Comparison of ENCODE assay signal across 12 mouse cellular contexts in the genomic region with DNA sequence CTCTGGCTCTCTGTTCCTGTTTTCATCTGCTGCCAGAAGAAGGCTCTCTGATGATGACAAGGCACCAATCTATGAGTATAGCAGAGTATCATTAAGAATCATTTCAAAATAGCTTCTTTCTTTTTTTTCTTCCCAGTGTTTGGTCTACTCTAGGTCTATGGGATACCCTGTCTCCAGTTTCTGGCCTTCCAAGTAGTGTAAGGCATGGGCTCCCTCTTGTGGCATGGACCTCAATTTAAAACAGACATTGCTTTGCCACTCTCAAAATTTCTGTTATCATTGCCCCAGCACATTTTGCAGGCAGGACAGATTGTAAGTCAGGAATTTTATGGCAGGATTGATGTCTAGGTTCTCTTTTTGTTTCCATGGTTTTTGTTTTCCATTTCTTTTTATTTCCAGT.
DNase-seq lines count a peak whose midpoint lies in the region; ATAC-seq lines count a peak whose summit lies in the region.
"Had no signal": no experiment of that assay in that cellular context is flagged by ENCODE, and none has a peak within 500 bp of the region (broad histone marks: within the 10 kb centered on the region; RNA-seq: fewer than 3 reads in every experiment).

No protein-coding gene starts in this region.

- H3K9me3 ChIP-seq in heart, embryonic 11.5 days (replicated peaks; ENCODE audit: control insufficient read depth, low read length) = no peaks in the 10 kb centered on the region
- no peaks in the 10 kb centered on the region for H3K9me3 ChIP-seq in forebrain, embryonic 14.5 days (replicated peaks; ENCODE audit: control insufficient read depth, low read length)
- H3K9me3 ChIP-seq: G1E; liver, embryonic 13.5 days; stomach, embryonic 15.5 days had no signal

- no peaks in the 10 kb centered on the region for H3K4me1 ChIP-seq in heart, embryonic 11.5 days (ENCODE audit: control insufficient read depth, insufficient read depth, low read length)
- H3K4me1 ChIP-seq in forebrain, embryonic 14.5 days (ENCODE audit: control insufficient read depth, insufficient read depth, low read length) = no peaks in the 10 kb centered on the region
- H3K4me1 ChIP-seq: liver, embryonic 13.5 days; stomach, embryonic 15.5 days had no signal

- H3K4me2 ChIP-seq in heart, embryonic 11.5 days = no peak overlapping the region
- no peak overlapping the region for H3K4me2 ChIP-seq in forebrain, embryonic 14.5 days (ENCODE audit: low read length)
- H3K4me2 ChIP-seq: liver, embryonic 13.5 days; stomach, embryonic 15.5 days had no signal

- peak; percentile 1 to 6 for DNase-seq in heart, postnatal 14 days
- DNase-seq in urinary bladder, postnatal 25 days (ENCODE audit: low spot score) = peak; percentile 6
- DNase-seq in urinary bladder, postnatal 10 days (ENCODE audit: low spot score) = no peak
- peak; percentile 73 for DNase-seq in forebrain, embryonic 14.5 days (ENCODE audit: low spot score)
- DNase-seq in left cerebral cortex, postnatal 25 days (ENCODE audit: low spot score in 2 of 2) = peak; percentile 12 to 58
- DNase-seq in spleen, adult 12 weeks (ENCODE audit: low spot score) = no peak
- DNase-seq in natural killer cell, adult 2 months (ENCODE audit: low spot score in 2 of 2) = no peak
- DNase-seq: liver, embryonic 13.5 days had no signal

- no peak for ATAC-seq in heart, embryonic 11.5 days (replicated peaks; ENCODE audit: insufficient number of reproducible peaks, low FRiP score, low TSS enrichment)
- peak; percentile 32; the same call in 1 of the 2 replicates for ATAC-seq in forebrain, embryonic 14.5 days

- no peaks in the 10 kb centered on the region for H3K36me3 ChIP-seq in heart, embryonic 11.5 days (ENCODE audit: control insufficient read depth, insufficient read depth, low read length)
- H3K36me3 ChIP-seq in forebrain, embryonic 14.5 days (ENCODE audit: control insufficient read depth, insufficient read depth, low read length) = no peaks in the 10 kb centered on the region
- H3K36me3 ChIP-seq: G1E; liver, embryonic 13.5 days; stomach, embryonic 15.5 days had no signal

- intact Hi-C loops in heart, postnatal 14 days (cut with DNase I) = loop anchor here (2.0 kb wide), 1 partner anchor 943 kb away; no protein-coding TSS in a partner anchor
- intact Hi-C loops in left cerebral cortex, postnatal 25 days (cut with DNase I) = loop anchor here (5.0 kb wide), 3 partner anchors 939 to 1029 kb away; no protein-coding TSS in a partner anchor

- H3K4me3 ChIP-seq in heart, embryonic 11.5 days (ENCODE audit: low read depth, low read length) = no peak overlapping the region
- no peak overlapping the region for H3K4me3 ChIP-seq in forebrain, embryonic 14.5 days (ENCODE audit: low read depth, low read length)
- H3K4me3 ChIP-seq: erythroblast, embryonic 14.5 days; liver, embryonic 13.5 days; stomach, embryonic 15.5 days had no signal

- no peak overlapping the region for H3K27ac ChIP-seq in heart, embryonic 11.5 days (ENCODE audit: low read depth, low read length)
- no peak overlapping the region for H3K27ac ChIP-seq in forebrain, embryonic 14.5 days (ENCODE audit: low read depth, low read length)
- H3K27ac ChIP-seq: liver, embryonic 13.5 days; stomach, embryonic 15.5 days had no signal

- H3K27me3 ChIP-seq in heart, embryonic 11.5 days (ENCODE audit: control insufficient read depth, insufficient read depth, low read length) = no peaks in the 10 kb centered on the region
- H3K27me3 ChIP-seq in forebrain, embryonic 14.5 days (replicated peaks; ENCODE audit: control insufficient read depth, insufficient read depth, low read length) = no peaks in the 10 kb centered on the region
- H3K27me3 ChIP-seq: liver, embryonic 13.5 days; stomach, embryonic 15.5 days had no signal

- no peak overlapping the region for H3K9ac ChIP-seq in heart, embryonic 11.5 days (ENCODE audit: low read depth, low read length)
- H3K9ac ChIP-seq in forebrain, embryonic 14.5 days (ENCODE audit: low read length) = no peak overlapping the region
- H3K9ac ChIP-seq: liver, embryonic 13.5 days; stomach, embryonic 15.5 days had no signal

Comparison
In these comparisons a context has a peak if more than half of its experiments do, and no peak if none do; other contexts are left out.
1. DNase-seq: peak in heart, postnatal 14 days (2 of 2), urinary bladder, postnatal 25 days (single experiment), forebrain, embryonic 14.5 days (single experiment) and left cerebral cortex, postnatal 25 days (2 of 2); none in urinary bladder, postnatal 10 days (single experiment), spleen, adult 12 weeks (single experiment) and natural killer cell, adult 2 months (0 of 2).